Comparison of ENCODE assay signal across 15 mouse cellular contexts in the genomic region with DNA sequence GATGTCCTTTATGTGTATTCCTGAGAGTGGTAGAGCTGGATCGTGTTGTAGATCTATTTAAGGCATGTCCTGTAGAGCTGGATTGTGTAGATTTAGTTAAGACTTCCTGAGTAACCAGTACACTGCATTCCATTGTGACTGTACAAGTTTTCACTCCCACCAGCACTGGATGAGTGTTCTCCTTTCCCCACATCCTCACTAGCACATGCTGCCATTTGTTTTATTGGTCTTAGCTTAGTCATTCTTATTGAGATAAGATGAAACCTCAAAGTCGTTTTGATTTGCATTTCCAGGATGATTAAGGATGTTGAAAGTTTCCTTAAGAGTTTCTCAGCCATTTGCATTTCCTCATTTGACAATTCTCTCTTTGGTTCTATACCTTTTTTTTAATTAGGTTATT.
DNase-seq lines count a peak whose midpoint lies in the region.
"Had no signal": no experiment of that assay in that cellular context is flagged by ENCODE, and none has a peak within 500 bp of the region (broad histone marks: within the 10 kb centered on the region; RNA-seq: fewer than 3 reads in every experiment).

No protein-coding gene starts in this region.

- DNase-seq in 3134 (ENCODE audit: extremely low read depth, insufficient read length, low spot score), result peak; percentile 14
- DNase-seq in 416B (ENCODE audit: low read depth), result peak; percentile 67
- peak; percentile 24 for DNase-seq in NIH3T3 (ENCODE audit: low read depth)
- no peak for DNase-seq in right cerebral cortex, postnatal 4 days
- DNase-seq in spleen, postnatal 10 days (ENCODE audit: low spot score in 2 of 2), result no peak
- no peak for DNase-seq in cerebellum, postnatal 4 days (ENCODE audit: low spot score in 2 of 2)
- DNase-seq: adrenal gland, adult 2 months; adrenal gland, postnatal 10 days; adrenal gland, postnatal 25 days; cerebellum, adult 11 months; cerebellum, adult 18-20 months; cerebellum, adult 8-10 months; cerebellum, adult 9-11 months; cerebellum, postnatal 14 days; cerebellum, postnatal 36 days had no signal

Comparison
In these comparisons a context has a peak if more than half of its experiments do, and no peak if none do; other contexts are left out.
1. DNase-seq: peak in 3134 (single experiment), 416B (single experiment) and NIH3T3 (single experiment); none in right cerebral cortex, postnatal 4 days (single experiment), spleen, postnatal 10 days (0 of 2) and cerebellum, postnatal 4 days (0 of 2).